Mouse (Mus musculus) neural tube, embryonic 11.5 days (tissue): Measurements from ENCODE around the gene Aqp6. TPM values are rescaled to one million over a fixed set of nuclear protein-coding genes. Genes with fewer than 3 reads are reported as not detected.

Source experiments
- ATAC-seq: fragments of 200-750 bp; cut with Nextera tagmentation; 2 replicates; pipeline ENCODE4 v1.8.0; 2017; ENCODE audit warnings: moderate number of reproducible peaks, mild to moderate bottlenecking, moderate TSS enrichment, moderate library complexity; ENCODE audit not compliant: insufficient read depth, low FRiP score, low TSS enrichment
- DNase-seq: peaks from one replicate; pipeline ENCODE4 v3.0.0-alpha.2; 2015; ENCODE audit warnings: low spot score
- H3K27ac ChIP-seq: fragments of 300-500 bp; sonication (generic); 2 replicates; pipeline ENCODE4 v1.5.1; 2014; ENCODE audit warnings: low read depth, mild to moderate bottlenecking, low read length
- H3K27me3 ChIP-seq: fragments of 300-500 bp; sonication (generic); 2 replicates; pipeline ENCODE4 v1.6.1; 2014; ENCODE audit warnings: mild to moderate bottlenecking, low read length, mixed read lengths; ENCODE audit not compliant: control insufficient read depth, insufficient read depth
- H3K36me3 ChIP-seq: fragments of 300-500 bp; sonication (generic); 2 replicates; pipeline ENCODE4 v1.6.1; 2014; ENCODE audit warnings: mild to moderate bottlenecking, low read length, moderate library complexity, mixed read lengths; ENCODE audit not compliant: control insufficient read depth, insufficient read depth
- H3K4me1 ChIP-seq: fragments of 300-500 bp; sonication (generic); 2 replicates; pipeline ENCODE4 v1.6.1; 2014; ENCODE audit warnings: low read length, mixed read lengths; ENCODE audit not compliant: control insufficient read depth, insufficient read depth
- H3K4me2 ChIP-seq: fragments of 300-500 bp; sonication (generic); 2 replicates; pipeline ENCODE4 v1.6.1; 2014; ENCODE audit warnings: low read depth, mild to moderate bottlenecking, moderate library complexity
- H3K4me3 ChIP-seq: fragments of 300-500 bp; sonication (generic); 2 replicates; pipeline ENCODE4 v1.5.1; 2014; ENCODE audit warnings: low read depth, low read length
- H3K9ac ChIP-seq: fragments of 300-500 bp; sonication (generic); 2 replicates; pipeline ENCODE4 v1.6.1; 2014; ENCODE audit warnings: mild to moderate bottlenecking, low read length
- H3K9me3 ChIP-seq: fragments of 300-500 bp; sonication (generic); 2 replicates; pipeline ENCODE4 v1.6.1; 2016; ENCODE audit warnings: low read length; ENCODE audit not compliant: control insufficient read depth
- WGBS: fragments of 180-500 bp; shearing (Covaris S2); extraction: QIAGEN DNeasy Blood & Tissue Kit; methylation state at CpG from one replicate; pipeline ENCODE4 v1.1.7; 2014; 5-methylcytosine and 5-hydroxymethylcytosine counted together
- polyA plus RNA-seq: library from polyadenylated mRNA; unstranded; fragments of >200 nt; fragmentation: Nextera tagmentation; extraction: Ambion mirVana; gene quantifications from 2 replicates; pipeline ENCODE4 v1.2.1, GENCODE M21; 2014

Gene Aqp6
- polyA plus RNA-seq, 1 experiment from 2014 or later: 0.66 TPM

GRCm38 (mm10) chr15:99618595-99618994, 17.4 kb downstream of the Aqp6 start:
- H3K36me3 ChIP-seq: peaks cover 2% of the 10 kb centered on the region
- H3K9ac ChIP-seq: no peak overlapping the region
- no peak for ATAC-seq
- H3K4me2 ChIP-seq: no peak overlapping the region
- H3K4me1 ChIP-seq: no peaks in the 10 kb centered on the region
- WGBS: 95% methylated on average over 3 of the region's 3 CpGs
- no peaks in the 10 kb centered on the region for H3K27me3 ChIP-seq
- no peak overlapping the region for H3K4me3 ChIP-seq
- DNase-seq: no peak
- H3K9me3 ChIP-seq: no peaks in the 10 kb centered on the region
- H3K27ac ChIP-seq: no peak overlapping the region

- Histone ChIP-seq H3K27ac (no peak overlapping the region), H3K4me3 (no peak overlapping the region), H3K9me3 (no peaks in the 10 kb centered on the region), H3K9ac (no peak overlapping the region), H3K4me1 (no peaks in the 10 kb centered on the region), H3K4me2 (no peak overlapping the region), H3K36me3 (peaks cover 2% of the 10 kb centered on the region), H3K27me3 (no peaks in the 10 kb centered on the region)
- DNase-seq (no peak), ATAC-seq (no peak)
- 88% methylated on average over 4 of the region's 4 CpGs for WGBS
These were observed 18.6 kb downstream of the Aqp6 start for GRCm38 (mm10) chr15:99619821-99620220.

- ATAC-seq (no peak), DNase-seq (no peak)
- WGBS: 94% methylated on average over 11 of the region's 11 CpGs
- H3K4me1 ChIP-seq: no peaks in the 10 kb centered on the region
- peaks cover 13% of the 10 kb centered on the region for H3K36me3 ChIP-seq
- no peak overlapping the region for H3K27ac ChIP-seq
- no peaks in the 10 kb centered on the region for H3K27me3 ChIP-seq
- H3K9ac ChIP-seq: no peak overlapping the region
- no peak overlapping the region for H3K4me2 ChIP-seq
- H3K4me3 ChIP-seq: no peak overlapping the region
- H3K9me3 ChIP-seq: no peaks in the 10 kb centered on the region
These were observed 20.9 kb downstream of the Aqp6 start for GRCm38 (mm10) chr15:99622063-99622462.

GRCm38 (mm10) chr15:99631618-99632017, 30.4 kb downstream of the Aqp6 start:
- Histone ChIP-seq H3K9me3 (no peaks in the 10 kb centered on the region), H3K4me2 (no peak overlapping the region), H3K27ac (no peak overlapping the region), H3K27me3 (no peaks in the 10 kb centered on the region), H3K36me3 (peaks cover 39% of the 10 kb centered on the region), H3K9ac (no peak overlapping the region), H3K4me3 (no peak overlapping the region), H3K4me1 (no peaks in the 10 kb centered on the region)
- DNase-seq (no peak), ATAC-seq (no peak)

- 94% methylated on average over 7 of the region's 7 CpGs for WGBS
- DNase-seq: no peak
- no peak overlapping the region for H3K4me3 ChIP-seq
- no peak overlapping the region for H3K4me2 ChIP-seq
- no peaks in the 10 kb centered on the region for H3K4me1 ChIP-seq
- no peaks in the 10 kb centered on the region for H3K27me3 ChIP-seq
- peaks cover 34% of the 10 kb centered on the region for H3K36me3 ChIP-seq
- no peak overlapping the region for H3K27ac ChIP-seq
- no peak for ATAC-seq
- no peaks in the 10 kb centered on the region for H3K9me3 ChIP-seq
- no peak overlapping the region for H3K9ac ChIP-seq
These were observed 33.5 kb downstream of the Aqp6 start for GRCm38 (mm10) chr15:99634702-99635101.

- Histone ChIP-seq H3K36me3 (peaks cover 15% of the 10 kb centered on the region), H3K27ac (peak overlapping the region; percentile 78), H3K4me1 (no peaks in the 10 kb centered on the region), H3K9ac (peak overlapping the region; percentile 33; the same call in 1 of the 2 replicates), H3K4me3 (no peak overlapping the region), H3K9me3 (no peaks in the 10 kb centered on the region), H3K27me3 (no peaks in the 10 kb centered on the region), H3K4me2 (no peak overlapping the region)
- ATAC-seq (no peak), DNase-seq (peak; percentile 44)
- 72% methylated on average over 12 of the region's 12 CpGs for WGBS
These were observed 36.4 kb downstream of the Aqp6 start for GRCm38 (mm10) chr15:99637405-99638123.

- H3K9ac ChIP-seq: no peak overlapping the region
- peaks cover 12% of the 10 kb centered on the region for H3K36me3 ChIP-seq
- DNase-seq (no peak), ATAC-seq (no peak)
- no peaks in the 10 kb centered on the region for H3K27me3 ChIP-seq
- no peak overlapping the region for H3K4me3 ChIP-seq
- peak overlapping the region; percentile 78 for H3K27ac ChIP-seq
- no peaks in the 10 kb centered on the region for H3K4me1 ChIP-seq
- WGBS: 90% methylated on average over 5 of the region's 5 CpGs
- H3K9me3 ChIP-seq: no peaks in the 10 kb centered on the region
- H3K4me2 ChIP-seq: no peak overlapping the region
These were observed 36.9 kb downstream of the Aqp6 start for GRCm38 (mm10) chr15:99638124-99638485.

- DNase-seq (no peak), ATAC-seq (no peak)
- Histone ChIP-seq H3K36me3 (peaks cover 3% of the 10 kb centered on the region), H3K27ac (peak overlapping the region; percentile 64), H3K27me3 (no peaks in the 10 kb centered on the region), H3K9ac (no peak overlapping the region), H3K4me3 (no peak overlapping the region), H3K9me3 (no peaks in the 10 kb centered on the region), H3K4me1 (peaks cover 18% of the 10 kb centered on the region), H3K4me2 (no peak overlapping the region)
- WGBS: 73% methylated on average over 6 of the region's 6 CpGs
These were observed 41.4 kb downstream of the Aqp6 start for GRCm38 (mm10) chr15:99642622-99643021.

- H3K36me3 ChIP-seq: peaks cover 3% of the 10 kb centered on the region
- ATAC-seq: no peak
- no peak overlapping the region for H3K4me3 ChIP-seq
- H3K27me3 ChIP-seq: no peaks in the 10 kb centered on the region
- H3K4me2 ChIP-seq: no peak overlapping the region
- peaks cover 27% of the 10 kb centered on the region for H3K4me1 ChIP-seq
- no peak overlapping the region for H3K9ac ChIP-seq
- no peak overlapping the region for H3K27ac ChIP-seq
- WGBS: 80% methylated on average over 10 of the region's 10 CpGs
- H3K9me3 ChIP-seq: no peaks in the 10 kb centered on the region
- no peak for DNase-seq
These were observed 42.6 kb downstream of the Aqp6 start for GRCm38 (mm10) chr15:99643832-99644231.
